Comparison of ENCODE assay signal across 9 mouse cellular contexts in the genomic region with DNA sequence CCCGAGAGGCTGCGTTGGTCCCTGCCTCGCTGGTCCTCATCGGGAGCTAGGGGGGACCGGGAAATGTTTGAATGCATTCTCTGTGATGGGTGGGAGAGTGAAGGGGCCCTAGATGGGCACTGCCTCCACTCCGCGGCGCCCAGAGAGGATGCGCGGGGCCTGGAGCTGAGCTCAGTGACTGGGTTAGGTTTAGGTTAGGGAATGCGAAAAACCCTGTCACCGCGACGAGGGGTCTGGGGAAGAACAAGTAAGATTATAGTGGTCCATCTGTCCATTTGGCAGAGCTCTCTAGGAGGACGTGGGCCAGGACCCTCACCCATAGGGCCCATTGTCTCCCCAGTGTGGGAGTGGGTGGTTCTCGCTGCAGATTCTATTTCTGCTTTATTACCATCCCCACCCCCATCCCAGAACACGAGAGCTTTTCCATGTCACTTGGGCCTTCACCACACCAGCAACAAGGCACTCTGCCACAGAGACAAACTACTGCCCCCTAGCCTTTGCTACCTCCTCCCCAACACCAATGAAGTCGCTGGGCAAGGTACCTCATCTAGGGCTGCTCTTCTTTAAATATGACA. TPM values are rescaled to one million over a fixed set of nuclear protein-coding genes. Genes with fewer than 3 reads are reported as not detected.
DNase-seq lines count a peak whose midpoint lies in the region; ATAC-seq and TF ChIP-seq lines count a peak whose summit lies in the region.
"Had no signal": no experiment of that assay in that cellular context is flagged by ENCODE, and none has a peak within 500 bp of the region (broad histone marks: within the 10 kb centered on the region; RNA-seq: fewer than 3 reads in every experiment).

No protein-coding gene starts in this region.

- peak overlapping the region; percentile 31; the same call in 1 of the 2 replicates for H3K9ac ChIP-seq in kidney, embryonic 14.5 days (ENCODE audit: low read depth, low read length)
- H3K9ac ChIP-seq in hindbrain, embryonic 14.5 days = peak overlapping the region; percentile 79

- no peak; the same call in none of the 2 replicates for ATAC-seq in kidney, embryonic 14.5 days (ENCODE audit: low FRiP score, low TSS enrichment)
- ATAC-seq in hindbrain, embryonic 14.5 days (ENCODE audit: low FRiP score) = peak; percentile 66
- peak; percentile 46; the same call in 1 of the 2 replicates for ATAC-seq in megakaryocyte-erythroid progenitor cell, adult 5-6 weeks (replicated peaks; ENCODE audit: low FRiP score, low TSS enrichment, poor library complexity, severe bottlenecking)

- H3K4me3 ChIP-seq in kidney, embryonic 14.5 days (ENCODE audit: low read length) = peak overlapping the region; percentile 40
- no peak overlapping the region for H3K4me3 ChIP-seq in kidney, adult 2 months (ENCODE audit: insufficient read depth, low read depth, low read length)
- H3K4me3 ChIP-seq in hindbrain, embryonic 14.5 days (replicated peaks; ENCODE audit: low read length) = peak overlapping the region; percentile 53

- H3K4me1 ChIP-seq in kidney, embryonic 14.5 days (ENCODE audit: control insufficient read depth, insufficient read depth, low read length) = peaks cover 6% of the 10 kb centered on the region
- H3K4me1 ChIP-seq in kidney, adult 2 months (ENCODE audit: control insufficient read depth, insufficient read depth, low read length) = no peaks in the 10 kb centered on the region
- H3K4me1 ChIP-seq in hindbrain, embryonic 14.5 days (replicated peaks; ENCODE audit: control insufficient read depth, insufficient read depth, low read length) = peaks cover 32% of the 10 kb centered on the region

- no peaks in the 10 kb centered on the region for H3K36me3 ChIP-seq in kidney, embryonic 14.5 days (ENCODE audit: control insufficient read depth, insufficient read depth, low read length)
- H3K36me3 ChIP-seq in kidney, adult 2 months (ENCODE audit: control insufficient read depth, insufficient read depth, low read length) = no peaks in the 10 kb centered on the region
- no peaks in the 10 kb centered on the region for H3K36me3 ChIP-seq in hindbrain, embryonic 14.5 days (replicated peaks; ENCODE audit: control insufficient read depth, insufficient read depth)

- no peak for TF ChIP-seq CTCF in kidney, adult 2 months (conservative IDR thresholded peaks at IDR 0.05; ENCODE audit: insufficient read depth, insufficient read length, low read depth, low read length)

- WGBS in kidney, embryonic 14.5 days = under 1% methylated on average over 18 of the region's 18 CpGs
- 3% methylated on average over 18 of the region's 18 CpGs for WGBS in kidney, adult 2 months
- WGBS in hindbrain, embryonic 14.5 days = 1% methylated on average over 18 of the region's 18 CpGs

- no peak for DNase-seq in kidney, adult 2 months
- DNase-seq in cerebellum, adult 18-20 months = peak; percentile 66 to 74
- DNase-seq in hindbrain, embryonic 14.5 days (ENCODE audit: low spot score) = peak; percentile 36
- no peak for DNase-seq in gastrocnemius, postnatal 4 days (ENCODE audit: low spot score in 2 of 2)
- no peak for DNase-seq in c-Kit-positive CD71-positive TER-119-positive erythroid progenitor cells, embryonic 14.5 days (ENCODE audit: low spot score)
- DNase-seq in urinary bladder, adult 2 months (ENCODE audit: low spot score) = no peak

- H3K27me3 ChIP-seq in kidney, embryonic 14.5 days (ENCODE audit: control insufficient read depth, insufficient read depth, low read length) = peaks cover 19% of the 10 kb centered on the region
- no peaks in the 10 kb centered on the region; the same call in 1 of the 2 replicates for H3K27me3 ChIP-seq in kidney, adult 2 months (replicated peaks; ENCODE audit: control insufficient read depth, insufficient read depth, low read length)
- peaks cover 7% of the 10 kb centered on the region for H3K27me3 ChIP-seq in hindbrain, embryonic 14.5 days (ENCODE audit: control insufficient read depth, insufficient read depth, low read length)

- TF ChIP-seq POLR2A in kidney, adult 2 months (IDR thresholded peaks at IDR 0.05; ENCODE audit: low read depth, low read length) = no peak

- no peaks in the 10 kb centered on the region for H3K9me3 ChIP-seq in kidney, embryonic 14.5 days (ENCODE audit: control insufficient read depth, low read length)
- H3K9me3 ChIP-seq in hindbrain, embryonic 14.5 days (ENCODE audit: control insufficient read depth, low read length) = no peaks in the 10 kb centered on the region

- peak overlapping the region; percentile 84 for H3K4me2 ChIP-seq in kidney, embryonic 14.5 days (replicated peaks; ENCODE audit: low read depth, low read length)
- H3K4me2 ChIP-seq in hindbrain, embryonic 14.5 days (replicated peaks) = peak overlapping the region; percentile 77

- H3K27ac ChIP-seq in kidney, embryonic 14.5 days (ENCODE audit: low read depth, low read length) = no peak overlapping the region
- no peak overlapping the region for H3K27ac ChIP-seq in kidney, adult 2 months (ENCODE audit: insufficient read depth, low read depth, low read length)
- peak overlapping the region; percentile 91 for H3K27ac ChIP-seq in hindbrain, embryonic 14.5 days

RNA-seq across cellular contexts. Expression of gene Amer3, which starts 0.4 kb away (rescaled TPM):
- not detected in 2 replicates for polyA plus RNA-seq in kidney, embryonic 14.5 days (2014; fragmentation: Nextera tagmentation; extraction: Ambion mirVana)
- polyA plus RNA-seq in kidney, adult 2 months (2012; rRNA removed) = 0.02 TPM in 1 of 2 replicates, not detected in the other
- 29.7 and 32.1 TPM in 2 replicates for polyA plus RNA-seq in hindbrain, embryonic 14.5 days (2014; fragmentation: Nextera tagmentation; extraction: Ambion mirVana)
- not detected in 2 replicates for total RNA-seq in megakaryocyte-erythroid progenitor cell, adult 5-6 weeks (2014; fragmentation: Nextera tagmentation)
- total RNA-seq in megakaryocyte-erythroid progenitor cell, adult 5-6 weeks (2017) = not detected in 2 replicates
- not detected for total RNA-seq in gastrocnemius, postnatal 4 days (2021)
- 0.01 TPM in 1 of 2 replicates, not detected in the other for polyA plus RNA-seq in urinary bladder, adult 2 months (2012; rRNA removed)
- polyA plus RNA-seq: Patski had no signal

RNA-seq across cellular contexts. Expression of gene Prss40, which starts 19.1 kb away (rescaled TPM):
- not detected in 2 replicates for polyA plus RNA-seq in kidney, embryonic 14.5 days (2014; fragmentation: Nextera tagmentation; extraction: Ambion mirVana)
- not detected in 2 replicates for polyA plus RNA-seq in kidney, adult 2 months (2012; rRNA removed)
- not detected in 2 replicates for polyA plus RNA-seq in hindbrain, embryonic 14.5 days (2014; fragmentation: Nextera tagmentation; extraction: Ambion mirVana)
- not detected in 2 replicates for total RNA-seq in megakaryocyte-erythroid progenitor cell, adult 5-6 weeks (2014; fragmentation: Nextera tagmentation)
- total RNA-seq in megakaryocyte-erythroid progenitor cell, adult 5-6 weeks (2017) = not detected in 2 replicates
- not detected for total RNA-seq in gastrocnemius, postnatal 4 days (2021)
- polyA plus RNA-seq in urinary bladder, adult 2 months (2012; rRNA removed) = not detected in 2 replicates
- polyA plus RNA-seq: Patski had no signal

RNA-seq across cellular contexts. Expression of gene Cfc1, which starts 44.4 kb away (rescaled TPM):
- polyA plus RNA-seq in kidney, embryonic 14.5 days (2014; fragmentation: Nextera tagmentation; extraction: Ambion mirVana) = not detected in 2 replicates
- polyA plus RNA-seq in kidney, adult 2 months (2012; rRNA removed) = not detected in 2 replicates
- 0.19 and 0.20 TPM in 2 replicates for polyA plus RNA-seq in hindbrain, embryonic 14.5 days (2014; fragmentation: Nextera tagmentation; extraction: Ambion mirVana)
- total RNA-seq in megakaryocyte-erythroid progenitor cell, adult 5-6 weeks (2014; fragmentation: Nextera tagmentation) = not detected in 2 replicates
- not detected in 2 replicates for total RNA-seq in megakaryocyte-erythroid progenitor cell, adult 5-6 weeks (2017)
- total RNA-seq in gastrocnemius, postnatal 4 days (2021) = not detected
- polyA plus RNA-seq in urinary bladder, adult 2 months (2012; rRNA removed) = 0.34 and 0.35 TPM in 2 replicates
- polyA plus RNA-seq: Patski had no signal

Comparison
In these comparisons a context has a peak if more than half of its experiments do, and no peak if none do; other contexts are left out.
1. DNase-seq: peak in cerebellum, adult 18-20 months (2 of 2) and hindbrain, embryonic 14.5 days (single experiment); none in kidney, adult 2 months (single experiment), gastrocnemius, postnatal 4 days (0 of 2), c-Kit-positive CD71-positive TER-119-positive erythroid progenitor cells, embryonic 14.5 days (single experiment) and urinary bladder, adult 2 months (single experiment).
2. RNA of gene Amer3, which starts 0.4 kb away (polyA plus RNA-seq): 29.7 to 32.1 TPM in hindbrain, embryonic 14.5 days; 0.02 TPM in kidney, adult 2 months, 0.01 TPM in urinary bladder, adult 2 months and not detected in kidney, embryonic 14.5 days; every median in the first group is over 10 times any median in the second.